Mouse (Mus musculus): ENCODE measurements around the gene Zfp598. TPM values are rescaled to one million over a fixed set of nuclear protein-coding genes. Genes with fewer than 3 reads are reported as not detected.
"Not testable (repeated sequence)": the region's sequence is repeated elsewhere in the genome, so short reads cannot be mapped to it uniquely, and the experiment has no call there.

Zfp598 gene
- polyA plus RNA-seq, 1 experiment = not detected

GRCm38 (mm10) chr17:24705821-24706220, 36.3 kb downstream of the Zfp598 start:
- peaks cover 6% of the 10 kb centered on the region; the same call in 1 of the 2 replicates for H3K4me1 ChIP-seq (ENCODE audit: control insufficient read depth, insufficient read depth, low read length)
- WGBS = 98% methylated on average over 3 of the region's 3 CpGs
- H3K4me3 ChIP-seq (ENCODE audit: insufficient read depth, low read depth, low read length) = no peak overlapping the region
- H3K27ac ChIP-seq (ENCODE audit: insufficient read depth, low read depth, low read length) = no peak overlapping the region
- TF ChIP-seq CTCF (IDR thresholded peaks at IDR 0.05; ENCODE audit: insufficient read depth, low read depth, low read length) (no peak), POLR2A (IDR thresholded peaks at IDR 0.05; ENCODE audit: insufficient read depth, low read depth, low read length) (no peak)

DNA sequence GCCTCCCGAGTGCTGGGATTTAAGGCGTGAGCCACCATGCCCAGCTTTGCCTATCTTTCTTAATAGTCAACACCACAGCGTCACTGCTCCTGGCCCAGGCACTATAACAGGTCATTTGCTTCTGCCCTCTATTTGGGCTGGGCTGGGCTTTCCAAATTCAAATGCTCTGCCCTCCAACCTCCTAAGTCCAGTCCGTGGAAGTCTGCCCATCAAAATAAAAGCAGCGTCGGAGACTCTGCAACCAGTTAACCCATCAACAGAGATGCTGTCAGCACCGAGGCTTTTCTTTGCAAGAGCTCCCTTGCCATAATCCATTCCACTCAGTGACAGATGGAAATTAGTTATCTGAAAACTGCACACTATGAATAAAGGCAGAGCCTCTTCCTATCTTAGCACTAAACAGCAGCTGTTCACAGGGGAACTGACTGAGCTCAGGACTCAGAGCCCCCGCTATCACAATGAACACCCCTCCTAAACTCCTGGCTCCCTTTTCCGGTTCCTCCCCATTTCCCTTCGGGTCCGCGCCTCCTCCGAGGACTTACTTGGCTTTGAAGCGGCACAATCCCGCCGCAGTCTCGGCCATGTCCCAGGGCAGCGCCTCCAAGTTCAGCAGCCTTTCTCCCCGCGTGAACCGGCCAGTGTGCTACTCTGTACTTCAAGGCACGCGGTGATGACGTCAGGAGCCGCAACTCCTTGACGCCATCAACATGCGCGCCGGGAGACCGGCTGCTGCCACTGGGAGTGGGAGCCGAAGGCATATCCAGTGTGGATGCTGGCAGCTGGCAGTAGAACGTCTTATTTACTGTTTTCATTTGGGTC, 37.7 kb downstream of the Zfp598 start, which contains the start of gene Tbl3:
Tbl3 (minus strand) TSS at position 679 of the 819 bp plus-strand sequence.
- Histone ChIP-seq H3K4me3 (ENCODE audit: insufficient read depth, low read depth, low read length) (peak within 1 kb of the TSS; percentile 96), H3K4me1 (ENCODE audit: control insufficient read depth, insufficient read depth, low read length) (peaks cover 6% of the 10 kb centered on the region; the same call in 1 of the 2 replicates), H3K27ac (ENCODE audit: insufficient read depth, low read depth, low read length) (peak within 1 kb of the TSS; percentile 25)
- 3% methylated on average over 32 of the region's 32 CpGs for WGBS
- TF ChIP-seq CTCF (IDR thresholded peaks at IDR 0.05; ENCODE audit: insufficient read depth, low read depth, low read length) (no peak), POLR2A (IDR thresholded peaks at IDR 0.05; ENCODE audit: insufficient read depth, low read depth, low read length) (peak; percentile 86; the same call in 1 of the 2 replicates)

GRCm38 (mm10) chr17:24707801-24708425, 38.4 kb downstream of the Zfp598 start:
- TF ChIP-seq CTCF (IDR thresholded peaks at IDR 0.05; ENCODE audit: insufficient read depth, low read depth, low read length) = no peak
- no peak for TF ChIP-seq POLR2A (IDR thresholded peaks at IDR 0.05; ENCODE audit: insufficient read depth, low read depth, low read length)
- 3% methylated on average over 24 of the region's 24 CpGs for WGBS
- peak overlapping the region; percentile 96 for H3K4me3 ChIP-seq (ENCODE audit: insufficient read depth, low read depth, low read length)
- H3K4me1 ChIP-seq (ENCODE audit: control insufficient read depth, insufficient read depth, low read length) = peaks cover 6% of the 10 kb centered on the region; the same call in 1 of the 2 replicates
- H3K27ac ChIP-seq (ENCODE audit: insufficient read depth, low read depth, low read length) = peak overlapping the region; percentile 25

DNA sequence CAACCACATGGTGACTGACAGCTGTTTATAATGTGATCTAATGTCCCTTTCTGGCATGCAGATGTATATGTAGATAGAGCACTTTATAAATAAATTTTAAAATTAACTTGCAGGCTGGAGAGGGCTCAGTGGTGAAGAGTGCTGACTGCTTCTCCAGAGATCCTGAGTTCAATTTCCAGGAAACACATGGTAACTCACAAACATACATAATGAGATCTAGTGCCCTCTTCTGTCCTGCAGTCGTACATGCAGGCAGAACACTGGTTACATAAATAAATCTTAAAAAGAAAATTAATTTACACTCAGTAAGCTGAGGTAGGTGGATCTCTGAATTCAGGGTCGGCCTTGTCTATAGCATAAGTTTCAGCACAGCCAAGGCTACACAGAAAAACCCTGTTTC, 39.2 kb downstream of the Zfp598 start:
- no peak overlapping the region for H3K4me3 ChIP-seq (ENCODE audit: insufficient read depth, low read depth, low read length)
- 29% methylated on average over 2 of the region's 2 CpGs for WGBS
- peaks cover 6% of the 10 kb centered on the region; the same call in 1 of the 2 replicates for H3K4me1 ChIP-seq (ENCODE audit: control insufficient read depth, insufficient read depth, low read length)
- H3K27ac ChIP-seq (ENCODE audit: insufficient read depth, low read depth, low read length) = no peak overlapping the region
- no peak for TF ChIP-seq POLR2A (IDR thresholded peaks at IDR 0.05; ENCODE audit: insufficient read depth, low read depth, low read length)
- TF ChIP-seq CTCF (IDR thresholded peaks at IDR 0.05; ENCODE audit: insufficient read depth, low read depth, low read length) = no peak

DNA sequence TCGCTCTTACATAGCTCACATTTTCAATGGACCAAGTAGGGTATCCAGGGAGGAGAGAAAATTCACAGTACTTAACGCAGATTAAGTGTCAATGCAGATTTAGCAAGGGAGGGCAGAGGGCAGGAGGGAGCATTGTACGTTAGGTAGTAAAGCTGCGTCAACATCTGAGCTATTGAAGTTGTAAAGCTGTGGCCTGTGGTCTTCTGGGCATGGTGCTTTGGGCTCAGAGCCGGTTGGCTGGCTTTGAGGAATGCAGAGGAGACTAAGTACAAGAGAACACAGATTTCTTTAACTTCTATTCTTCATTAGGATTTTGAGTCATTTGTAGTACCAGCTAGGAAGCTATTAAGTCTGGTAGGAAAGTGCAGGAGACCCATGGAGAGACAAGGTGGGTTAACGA, 46.1 kb downstream of the Zfp598 start:
- 58% methylated on average over 6 of the region's 6 CpGs for WGBS
- TF ChIP-seq CTCF (IDR thresholded peaks at IDR 0.05; ENCODE audit: insufficient read depth, low read depth, low read length) (no peak), POLR2A (IDR thresholded peaks at IDR 0.05; ENCODE audit: insufficient read depth, low read depth, low read length) (no peak)
- H3K27ac ChIP-seq (ENCODE audit: insufficient read depth, low read depth, low read length) = no peak overlapping the region
- no peaks in the 10 kb centered on the region for H3K4me1 ChIP-seq (ENCODE audit: control insufficient read depth, insufficient read depth, low read length)
- H3K4me3 ChIP-seq (ENCODE audit: insufficient read depth, low read depth, low read length) = no peak overlapping the region

GRCm38 (mm10) chr17:24716166-24716682, 46.7 kb downstream of the Zfp598 start:
- H3K4me1 ChIP-seq (ENCODE audit: control insufficient read depth, insufficient read depth, low read length) = peaks cover 2% of the 10 kb centered on the region
- WGBS = 93% methylated on average over 15 of the region's 15 CpGs
- TF ChIP-seq CTCF (IDR thresholded peaks at IDR 0.05; ENCODE audit: insufficient read depth, low read depth, low read length) = no peak
- TF ChIP-seq POLR2A (IDR thresholded peaks at IDR 0.05; ENCODE audit: insufficient read depth, low read depth, low read length) = no peak

GRCm38 (mm10) chr17:24717943-24718342, 48.5 kb downstream of the Zfp598 start, which contains the start of the genes Rnf151 and Rps2:
Gene Rnf151, minus strand, starts transcription at chr17:24718063.
Gene Rps2, plus strand, starts transcription at chr17:24718116.
- no peak within 1 kb of the TSS for H3K27ac ChIP-seq (ENCODE audit: insufficient read depth, low read depth, low read length)
- peaks cover 10% of the 10 kb centered on the region for H3K4me1 ChIP-seq (ENCODE audit: control insufficient read depth, insufficient read depth, low read length)
- H3K4me3 ChIP-seq (ENCODE audit: insufficient read depth, low read depth, low read length) = no peak within 1 kb of the TSS
- no peak for TF ChIP-seq POLR2A (IDR thresholded peaks at IDR 0.05; ENCODE audit: insufficient read depth, low read depth, low read length)
- TF ChIP-seq CTCF (IDR thresholded peaks at IDR 0.05; ENCODE audit: insufficient read depth, low read depth, low read length) = no peak
- WGBS = 85% methylated on average over 4 of the region's 4 CpGs

More at GRCm38 (mm10) chr17:24716166-24716682, 46.7 kb downstream of the Zfp598 start:
- Histone ChIP-seq H3K4me3 (ENCODE audit: insufficient read depth, low read depth, low read length) (no peak overlapping the region), H3K27ac (ENCODE audit: insufficient read depth, low read depth, low read length) (no peak overlapping the region)

GRCm38 (mm10) chr17:24718938-24719337, 49.5 kb downstream of the Zfp598 start:
- H3K4me3 ChIP-seq (ENCODE audit: insufficient read depth, low read depth, low read length) = peak overlapping the region; percentile 97; the same call in 1 of the 2 replicates
- 65% methylated on average over 5 of the region's 5 CpGs for WGBS
- H3K4me1 ChIP-seq (ENCODE audit: control insufficient read depth, insufficient read depth, low read length) = peaks cover 10% of the 10 kb centered on the region
- H3K27ac ChIP-seq (ENCODE audit: insufficient read depth, low read depth, low read length) = not testable (repeated sequence)

Data from olfactory bulb, adult 2 months (tissue).